ENCODE assay signal across 16 mouse cellular contexts in the genomic region with DNA sequence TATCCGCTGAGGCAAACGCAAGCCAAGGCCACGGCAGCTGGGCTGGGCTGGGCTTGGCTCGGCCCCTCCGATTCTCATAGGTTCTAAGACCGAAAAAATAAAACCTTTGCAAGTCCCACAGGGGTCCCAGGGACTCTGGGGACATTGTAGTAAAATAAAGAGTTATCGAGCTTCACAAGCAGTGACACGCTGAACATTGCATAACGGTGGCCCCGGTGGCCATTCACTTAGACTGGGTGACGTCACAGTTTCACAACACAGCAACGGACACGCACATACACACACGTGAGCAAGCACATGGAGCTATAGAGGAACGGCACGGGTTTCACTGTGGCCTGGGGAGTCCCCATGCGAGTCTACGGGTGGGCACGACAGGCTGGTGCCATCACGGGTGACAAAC. TPM values are rescaled to one million over a fixed set of nuclear protein-coding genes. Genes with fewer than 3 reads are reported as not detected.
A peak's percentile ranks its signal among the peaks of the same experiment; 100 is the strongest.
DNase-seq lines count a peak whose midpoint lies in the region; TF ChIP-seq lines count a peak whose summit lies in the region.
"Had no signal": no experiment of that assay in that cellular context is flagged by ENCODE, and none has a peak within 500 bp of the region (broad histone marks: within the 10 kb centered on the region; RNA-seq: fewer than 3 reads in every experiment).

No protein-coding gene starts in this region.

- intact Hi-C loops in heart, adult 2 months (cut with DNase I): loop anchor here (5.0 kb wide), 1 partner anchor 471 kb away; no protein-coding TSS in a partner anchor

- H3K27ac ChIP-seq in heart, adult 2 months: no peak overlapping the region
- H3K27ac ChIP-seq: embryonic facial prominence, embryonic 13.5 days; liver, embryonic 15.5 days had no signal

- peak; percentile 59 for DNase-seq in adrenal gland, postnatal 10 days
- DNase-seq in adrenal gland, postnatal 36 days: no peak
- DNase-seq in heart, adult 2 months: no peak
- no peak for DNase-seq in heart, postnatal 4 days
- peak; percentile 53 to 58 for DNase-seq in lung, adult 18-20 months
- no peak for DNase-seq in lung, postnatal 10 days
- peak; percentile 70 for DNase-seq in skeletal muscle tissue, adult 2 months (ENCODE audit: low read depth, low spot score)
- DNase-seq in right cerebral cortex, adult 18-20 months: no peak
- DNase-seq: cerebellum, adult 11 months; thymus, adult 2 months had no signal

- H3K36me3 ChIP-seq in heart, adult 2 months (ENCODE audit: control insufficient read depth, insufficient read depth, low read length): no peaks in the 10 kb centered on the region

- H3K79me2 ChIP-seq in heart, adult 2 months (replicated peaks; ENCODE audit: control insufficient read depth, insufficient read depth, low read length): no peaks in the 10 kb centered on the region

- H3K9ac ChIP-seq in heart, adult 2 months (ENCODE audit: low read depth, low read length): no peak overlapping the region
- H3K9ac ChIP-seq: embryonic facial prominence, embryonic 13.5 days; liver, embryonic 15.5 days; midbrain, embryonic 13.5 days had no signal

- TF ChIP-seq CTCF in heart, adult 2 months (IDR thresholded peaks at IDR 0.05): no peak

- no peak for TF ChIP-seq POLR2A in heart, adult 2 months (IDR thresholded peaks at IDR 0.05; ENCODE audit: insufficient read depth, low read depth, low read length)

- H3K27me3 ChIP-seq in heart, adult 2 months (ENCODE audit: control insufficient read depth, insufficient read depth, low read length): no peaks in the 10 kb centered on the region
- H3K27me3 ChIP-seq: embryonic facial prominence, embryonic 13.5 days; liver, embryonic 15.5 days; midbrain, embryonic 13.5 days had no signal

- peak; percentile 57; the same call in 1 of the 2 replicates for TF ChIP-seq EP300 in heart, adult 2 months (IDR thresholded peaks at IDR 0.05; ENCODE audit: insufficient read depth, low read depth, low read length)

- 67% methylated on average over 20 of the region's 20 CpGs for WGBS in heart, adult 2 months

- H3K4me3 ChIP-seq in heart, adult 2 months: no peak overlapping the region
- H3K4me3 ChIP-seq: embryonic facial prominence, embryonic 13.5 days; liver, embryonic 15.5 days; midbrain, embryonic 13.5 days had no signal

- H3K4me1 ChIP-seq in heart, adult 2 months (ENCODE audit: control insufficient read depth, insufficient read depth, low read length): peaks cover 6% of the 10 kb centered on the region

RNA-seq across cellular contexts. Expression of gene Ctrc, which starts 12.3 kb away (rescaled TPM):
- total RNA-seq in adrenal gland, postnatal 10 days (2021): not detected
- not detected for total RNA-seq in adrenal gland, postnatal 36 days (2021)
- not detected for total RNA-seq in heart, adult 2 months (2021)
- polyA plus RNA-seq in heart, adult 2 months (2012; rRNA removed): not detected in 2 replicates
- not detected for total RNA-seq in heart, postnatal 4 days (2021)
- total RNA-seq: MEL had no signal
- polyA plus RNA-seq: embryonic facial prominence, embryonic 13.5 days; heart, postnatal 0 days; intestine, embryonic 14.5 days; liver, embryonic 15.5 days; midbrain, embryonic 13.5 days had no signal

RNA-seq across cellular contexts. Expression of gene Efhd2, which starts 16.2 kb away (rescaled TPM):
- 10 to 100 TPM; 28.9 to 29.1 TPM for total RNA-seq in adrenal gland, postnatal 10 days (2021)
- total RNA-seq in adrenal gland, postnatal 36 days (2021): 10 to 100 TPM; 23.1 to 29.1 TPM
- total RNA-seq in heart, adult 2 months (2021): 10 to 100 TPM; 19.4 to 21.2 TPM
- polyA plus RNA-seq in heart, adult 2 months (2012; rRNA removed): 28.4 and 33.0 TPM in 2 replicates
- 10 to 100 TPM; 46.5 to 50.5 TPM for total RNA-seq in heart, postnatal 4 days (2021)

RNA-seq across cellular contexts. Expression of gene Cela2a, which starts 32.5 kb away (rescaled TPM):
- total RNA-seq in adrenal gland, postnatal 10 days (2021): not detected
- total RNA-seq in adrenal gland, postnatal 36 days (2021): not detected
- total RNA-seq in heart, adult 2 months (2021): not detected
- 0.26 and 0.62 TPM in 2 replicates for polyA plus RNA-seq in heart, adult 2 months (2012; rRNA removed)
- not detected for total RNA-seq in heart, postnatal 4 days (2021)
- total RNA-seq: MEL had no signal
- polyA plus RNA-seq: embryonic facial prominence, embryonic 13.5 days; midbrain, embryonic 13.5 days had no signal

Comparison
In these comparisons a context has a peak if more than half of its experiments do, and no peak if none do; other contexts are left out.
1. DNase-seq: peak in adrenal gland, postnatal 10 days (single experiment), lung, adult 18-20 months (2 of 2) and skeletal muscle tissue, adult 2 months (single experiment); none in adrenal gland, postnatal 36 days (0 of 2), heart, adult 2 months (0 of 2), heart, postnatal 4 days (single experiment), lung, postnatal 10 days (single experiment) and right cerebral cortex, adult 18-20 months (single experiment).